ENCODE assay signal across 30 mouse cellular contexts in the genomic region with DNA sequence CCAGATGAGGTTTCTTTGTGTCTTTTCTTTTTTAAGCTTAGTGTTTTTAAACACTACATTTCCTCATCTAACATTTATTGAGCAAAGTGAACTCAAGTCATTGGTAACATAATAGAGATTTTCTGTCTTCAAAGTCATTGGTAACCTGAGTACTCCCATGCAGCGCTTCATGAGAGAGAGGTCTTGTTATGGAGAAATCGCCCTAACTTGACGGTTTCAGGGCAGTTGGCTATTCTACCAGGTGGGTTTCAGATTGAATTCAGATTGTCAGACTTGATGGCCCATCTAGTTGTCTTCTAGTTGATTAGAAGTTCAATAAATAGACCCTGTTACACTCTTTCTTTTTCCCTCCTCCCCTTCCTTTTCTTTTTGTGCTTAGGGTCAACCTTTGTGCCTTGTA. TPM values are rescaled to one million over a fixed set of nuclear protein-coding genes. Genes with fewer than 3 reads are reported as not detected.
DNase-seq lines count a peak whose midpoint lies in the region; ATAC-seq and TF ChIP-seq lines count a peak whose summit lies in the region.
"Had no signal": no experiment of that assay in that cellular context is flagged by ENCODE, and none has a peak within 500 bp of the region (broad histone marks: within the 10 kb centered on the region; RNA-seq: fewer than 3 reads in every experiment).

No protein-coding gene starts in this region.

- TF ChIP-seq POLR2A in CH12.LX (IDR thresholded peaks at IDR 0.05; ENCODE audit: low read depth, low read length) (no peak), ES-Bruce4 (IDR thresholded peaks at IDR 0.05; ENCODE audit: insufficient read depth, low read length) (no peak)

- peak overlapping the region; percentile 10; the same call in 1 of the 2 replicates for H3K27ac ChIP-seq in kidney, embryonic 15.5 days
- H3K27ac ChIP-seq in CH12.LX (ENCODE audit: insufficient read depth, low read depth), result no peak overlapping the region
- 0 out of 2 replicates have a peak overlapping the region, but pooled peaks have one; percentile 3 for H3K27ac ChIP-seq in ES-Bruce4 (ENCODE audit: insufficient read depth, low read length)
- H3K27ac ChIP-seq: embryonic facial prominence, embryonic 10.5 days; embryonic facial prominence, embryonic 13.5 days; forebrain, embryonic 12.5 days; forebrain, embryonic 15.5 days; heart, embryonic 15.5 days; hindbrain, embryonic 10.5 days; hindbrain, embryonic 13.5 days had no signal

- H3K4me1 ChIP-seq in kidney, embryonic 15.5 days, result peaks cover 60% of the 10 kb centered on the region
- H3K4me1 ChIP-seq in CH12.LX (ENCODE audit: control insufficient read depth in 1 of 2, insufficient read depth in 2 of 2) (peaks cover 30 to 85% of the 10 kb centered on the region in 2 experiments), ES-Bruce4 (ENCODE audit: control insufficient read depth, insufficient read depth, low read length) (peaks cover 14% of the 10 kb centered on the region)

- peaks cover 91% of the 10 kb centered on the region for H3K79me2 ChIP-seq in CH12.LX (replicated peaks; ENCODE audit: control insufficient read depth, extremely low read depth, insufficient read depth, poor library complexity, severe bottlenecking)

- in situ Hi-C loops in CH12.LX (cut with MboI; ENCODE audit: low pct_ligation_motif_present, low pct_unique_long_range_greater_than_20kb, low sequenced_read_pairs), result no loop called here

- DNase-seq in kidney, postnatal 4 days, result no peak
- DNase-seq in CH12.LX (ENCODE audit: extremely low read depth), result no peak
- no peak for DNase-seq in urinary bladder, adult 2 months (ENCODE audit: low spot score)
- no peak for DNase-seq in gastrocnemius, adult 8-10 months (ENCODE audit: low spot score in 2 of 2)
- DNase-seq: adrenal gland, adult 2 months; adrenal gland, postnatal 14 days; cerebellum, adult 11-12 months; cerebellum, adult 8-10 months; cerebellum, postnatal 10 days; cerebellum, postnatal 36 days; embryo, embryonic 11 days; gastrocnemius, postnatal 10 days; gastrocnemius, postnatal 36 days; heart, postnatal 10 days; heart, postnatal 36 days had no signal

- TF ChIP-seq EP300 in CH12.LX (IDR thresholded peaks at IDR 0.05; ENCODE audit: low read length) (no peak), ES-Bruce4 (IDR thresholded peaks at IDR 0.05; ENCODE audit: insufficient read depth, low read depth, low read length) (no peak)

- dilution Hi-C loops in CH12.LX (cut with MboI; ENCODE audit: extremely low pct_ligation_motif_present, extremely low pct_unique_long_range_greater_than_20kb, low sequenced_read_pairs), result no loop called here

- H3K4me3 ChIP-seq in kidney, embryonic 15.5 days (replicated peaks), result no peak overlapping the region
- no peak overlapping the region for H3K4me3 ChIP-seq in CH12.LX (replicated peaks in 1 of 3; ENCODE audit: low read depth in 2 of 3, low read length in 2 of 3, poor library complexity in 1 of 3)
- no peak overlapping the region for H3K4me3 ChIP-seq in ES-Bruce4 (ENCODE audit: low read depth, low read length)
- H3K4me3 ChIP-seq: embryonic facial prominence, embryonic 10.5 days; embryonic facial prominence, embryonic 13.5 days; erythroblast, embryonic 14.5 days; forebrain, embryonic 12.5 days; forebrain, embryonic 15.5 days; heart, embryonic 15.5 days; hindbrain, embryonic 10.5 days; hindbrain, embryonic 13.5 days had no signal

- peaks cover 5% of the 10 kb centered on the region; the same call in 1 of the 2 replicates for H3K36me3 ChIP-seq in kidney, embryonic 15.5 days
- peaks cover 0 to 41% of the 10 kb centered on the region in 2 experiments for H3K36me3 ChIP-seq in CH12.LX (replicated peaks in 1 of 2; ENCODE audit: control insufficient read depth in 1 of 2, insufficient read depth in 1 of 2, low read length in 1 of 2)
- no peaks in the 10 kb centered on the region for H3K36me3 ChIP-seq in ES-Bruce4 (ENCODE audit: control insufficient read depth, insufficient read depth, low read length, poor library complexity, severe bottlenecking)
- H3K36me3 ChIP-seq: embryonic facial prominence, embryonic 13.5 days; forebrain, embryonic 12.5 days; forebrain, embryonic 15.5 days; heart, embryonic 15.5 days; hindbrain, embryonic 13.5 days had no signal

- no peak for TF ChIP-seq RAD21 in CH12.LX (IDR thresholded peaks at IDR 0.05; ENCODE audit: low read depth, low read length)

- H3K9ac ChIP-seq in kidney, embryonic 15.5 days, result no peak overlapping the region
- H3K9ac ChIP-seq in CH12.LX (ENCODE audit: insufficient read depth, low read depth) (no peak overlapping the region), ES-Bruce4 (ENCODE audit: low read depth, poor library complexity, severe bottlenecking) (no peak overlapping the region)
- H3K9ac ChIP-seq: embryonic facial prominence, embryonic 13.5 days; forebrain, embryonic 12.5 days; forebrain, embryonic 15.5 days; heart, embryonic 15.5 days; hindbrain, embryonic 13.5 days had no signal

- H3K27me3 ChIP-seq in kidney, embryonic 15.5 days, result no peaks in the 10 kb centered on the region
- H3K27me3 ChIP-seq in CH12.LX (replicated peaks) (no peaks in the 10 kb centered on the region), ES-Bruce4 (ENCODE audit: control insufficient read depth, insufficient read depth, low read length, poor library complexity, severe bottlenecking) (no peaks in the 10 kb centered on the region)
- H3K27me3 ChIP-seq: embryonic facial prominence, embryonic 13.5 days; forebrain, embryonic 12.5 days; forebrain, embryonic 15.5 days; heart, embryonic 15.5 days; hindbrain, embryonic 13.5 days; Patski had no signal

- no peaks in the 10 kb centered on the region for H3K9me3 ChIP-seq in kidney, embryonic 15.5 days (replicated peaks)
- no peaks in the 10 kb centered on the region for H3K9me3 ChIP-seq in CH12.LX (replicated peaks; ENCODE audit: low read length)
- no peaks in the 10 kb centered on the region for H3K9me3 ChIP-seq in ES-Bruce4 (replicated peaks; ENCODE audit: control insufficient read depth, insufficient read depth, low read length, poor library complexity, severe bottlenecking)
- H3K9me3 ChIP-seq: embryonic facial prominence, embryonic 10.5 days; embryonic facial prominence, embryonic 13.5 days; forebrain, embryonic 12.5 days; forebrain, embryonic 15.5 days; G1E; heart, embryonic 15.5 days; hindbrain, embryonic 10.5 days; hindbrain, embryonic 13.5 days had no signal

- TF ChIP-seq CTCF in CH12.LX (conservative IDR thresholded peaks at IDR 0.05 in 1 of 2, IDR thresholded peaks at IDR 0.05 in 1 of 2; ENCODE audit: low read depth in 2 of 2, low read length in 2 of 2), result no peak
- TF ChIP-seq CTCF in ES-Bruce4 (IDR thresholded peaks at IDR 0.05; ENCODE audit: low read depth, low read length), result no peak

- WGBS in kidney, embryonic 15.5 days, result 50% methylated on average over 3 of the region's 3 CpGs

- H3K4me2 ChIP-seq in kidney, embryonic 15.5 days, result 0 out of 2 replicates have a peak overlapping the region, but pooled peaks have one; percentile 7
- H3K4me2 ChIP-seq in CH12.LX (ENCODE audit: insufficient read depth, low read depth, poor library complexity, severe bottlenecking), result no peak overlapping the region
- H3K4me2 ChIP-seq: embryonic facial prominence, embryonic 13.5 days; forebrain, embryonic 12.5 days; forebrain, embryonic 15.5 days; heart, embryonic 11.5 days; heart, embryonic 15.5 days; hindbrain, embryonic 13.5 days had no signal

- no peak for ATAC-seq in kidney, embryonic 15.5 days (replicated peaks; ENCODE audit: low FRiP score)
- ATAC-seq: CD4-positive, CD25-positive, alpha-beta regulatory T cell, adult 4 months; forebrain, embryonic 15.5 days; hindbrain, embryonic 16.5 days; Patski had no signal

TF ChIP-seq in CH12.LX, 34 proteins besides CTCF, POLR2A, EP300 and RAD21:
- peak; percentile 43; the same call in 1 of the 2 replicates for TF ChIP-seq CHD1 (IDR thresholded peaks at IDR 0.05; ENCODE audit: low read depth, low read length)
- no peak for TF ChIP-seq JUN (IDR thresholded peaks at IDR 0.05; ENCODE audit: insufficient read depth, low read depth, low read length)
- no peak for TF ChIP-seq ETS1 (conservative IDR thresholded peaks at IDR 0.05; ENCODE audit: low read depth, low read length)
- TF ChIP-seq ZNF384 (IDR thresholded peaks at IDR 0.05; ENCODE audit: low read depth, low read length), result no peak
- no peak for TF ChIP-seq MAZ (IDR thresholded peaks at IDR 0.05; ENCODE audit: low read depth, low read length)
TF ChIP-seq in CH12.LX: peak in this region for 1.

RNA-seq across cellular contexts. Expression of gene Zzz3, which starts 5.6 kb away (rescaled TPM):
- polyA plus RNA-seq in kidney, embryonic 15.5 days (2015; fragmentation: Nextera tagmentation; extraction: Ambion mirVana), result 52.6 and 53.7 TPM in 2 replicates
- total RNA-seq in CH12.LX (2012; rRNA removed), result 64.2 and 77.7 TPM in 2 replicates
- 116 and 131 TPM in 2 replicates for total RNA-seq in CH12.LX (2014; rRNA removed)
- polyA plus RNA-seq in CH12.LX (2012; ENCODE audit: insufficient read length, low read depth), result 88.4 and 94.9 TPM in 2 replicates
- 58.4 and 59.5 TPM in 2 replicates for polyA plus RNA-seq in ES-Bruce4 (2011; ENCODE audit: insufficient read depth, insufficient read length, low read depth, missing spikeins)
- polyA plus RNA-seq in urinary bladder, adult 2 months (2012; rRNA removed), result 25.4 and 26.2 TPM in 2 replicates
- 10 to 100 TPM; 14.1 to 19.3 (median 14.8) TPM for total RNA-seq in gastrocnemius, adult 8-10 months (2022)

RNA-seq across cellular contexts. Expression of gene Usp33, which starts 54.6 kb away (rescaled TPM):
- 39.2 and 40.3 TPM in 2 replicates for polyA plus RNA-seq in kidney, embryonic 15.5 days (2015; fragmentation: Nextera tagmentation; extraction: Ambion mirVana)
- total RNA-seq in CH12.LX (2012; rRNA removed), result 48.8 and 48.9 TPM in 2 replicates
- 54.7 and 65.5 TPM in 2 replicates for total RNA-seq in CH12.LX (2014; rRNA removed)
- polyA plus RNA-seq in CH12.LX (2012; ENCODE audit: insufficient read length, low read depth), result 35.8 and 38.3 TPM in 2 replicates
- polyA plus RNA-seq in ES-Bruce4 (2011; ENCODE audit: insufficient read depth, insufficient read length, low read depth, missing spikeins), result 44.5 and 48.4 TPM in 2 replicates
- 32.8 and 39.3 TPM in 2 replicates for polyA plus RNA-seq in urinary bladder, adult 2 months (2012; rRNA removed)
- 10 to 100 TPM; 16.3 to 20.0 (median 18.6) TPM for total RNA-seq in gastrocnemius, adult 8-10 months (2022)
